Mouse (Mus musculus) intestine, postnatal 0 days (tissue): Measurements from ENCODE around the gene Gpr179. TPM values are rescaled to one million over a fixed set of nuclear protein-coding genes. Genes with fewer than 3 reads are reported as not detected.

ENCODE experiments used
- ATAC-seq: fragments of 200-750 bp; cut with Nextera tagmentation; 2 replicates; pipeline ENCODE4 v1.8.0; 2017; ENCODE audit warnings: mild to moderate bottlenecking, moderate TSS enrichment, moderate library complexity
- H3K27ac ChIP-seq: fragments of 300-500 bp; sonication (generic); 2 replicates; pipeline ENCODE4 v1.5.1; 2014; ENCODE audit warnings: mild to moderate bottlenecking, low read depth, low read length, moderate library complexity
- H3K27me3 ChIP-seq: fragments of 300-500 bp; sonication (generic); replicated peaks from 2 replicates; pipeline ENCODE4 v1.6.1; 2014; ENCODE audit warnings: low read length, mixed read lengths; ENCODE audit not compliant: control insufficient read depth, insufficient read depth
- H3K36me3 ChIP-seq: fragments of 300-500 bp; sonication (generic); 2 replicates; pipeline ENCODE4 v1.6.1; 2014; ENCODE audit warnings: mild to moderate bottlenecking, moderate library complexity; ENCODE audit not compliant: control insufficient read depth, insufficient read depth
- H3K4me1 ChIP-seq: fragments of 300-500 bp; sonication (generic); replicated peaks from 2 replicates; pipeline ENCODE4 v1.6.1; 2014; ENCODE audit warnings: antibody characterized with exemption, low read length, mixed read lengths; ENCODE audit not compliant: control insufficient read depth, insufficient read depth
- H3K4me2 ChIP-seq: fragments of 300-500 bp; sonication (generic); replicated peaks from 2 replicates; pipeline ENCODE4 v1.6.1; 2014; ENCODE audit warnings: low read depth, mild to moderate bottlenecking, moderate library complexity
- H3K4me3 ChIP-seq: fragments of 300-500 bp; sonication (generic); 2 replicates; pipeline ENCODE4 v1.5.1; 2014; ENCODE audit warnings: low read depth, low read length
- H3K9ac ChIP-seq: fragments of 300-500 bp; sonication (generic); 2 replicates; pipeline ENCODE4 v1.6.1; 2014; ENCODE audit warnings: mild to moderate bottlenecking, low read depth, low read length
- H3K9me3 ChIP-seq: fragments of 300-500 bp; sonication (generic); 2 replicates; pipeline ENCODE4 v1.6.1; 2016; ENCODE audit warnings: mixed run types; ENCODE audit not compliant: control insufficient read depth
- CTCF ChIP-seq: sonication (generic); IDR thresholded peaks from 2 replicates; pipeline ENCODE4 v1.5.1; 2016; ENCODE audit warnings: low read depth, mild to moderate bottlenecking, control low read depth, antibody characterized with exemption, moderate library complexity
- WGBS: fragments of 180-500 bp; shearing (Covaris S2); extraction: QIAGEN DNeasy Blood & Tissue Kit; methylation state at CpG from one replicate; pipeline ENCODE4 v1.1.7; 2014; 5-methylcytosine and 5-hydroxymethylcytosine counted together
- polyA plus RNA-seq: library from polyadenylated mRNA; unstranded; fragments of >200 nt; fragmentation: Nextera tagmentation; extraction: Ambion mirVana; gene quantifications from 2 replicates; pipeline ENCODE4 v1.2.1, GENCODE M21; 2015

Gene Gpr179
- polyA plus RNA-seq, 1 experiment from 2014 or later = 0.07 TPM

GRCm38 (mm10) chr11:97350035-97350434, 1.8 kb downstream of the Gpr179 start:
- Histone ChIP-seq H3K4me1 (peaks cover 3% of the 10 kb centered on the region; the same call in 1 of the 2 replicates), H3K4me2 (no peak overlapping the region), H3K36me3 (no peaks in the 10 kb centered on the region), H3K4me3 (no peak overlapping the region), H3K9me3 (no peaks in the 10 kb centered on the region), H3K27ac (peak overlapping the region; percentile 41; the same call in 1 of the 2 replicates), H3K9ac (no peak overlapping the region), H3K27me3 (no peaks in the 10 kb centered on the region)
- no peak for TF ChIP-seq CTCF
- 31% methylated on average over 2 of the region's 2 CpGs for WGBS
- peak; percentile 36; the same call in 1 of the 2 replicates for ATAC-seq

GRCm38 (mm10) chr11:97347291-97347690, 4.6 kb downstream of the Gpr179 start:
- Histone ChIP-seq H3K4me1 (peaks cover 3% of the 10 kb centered on the region; the same call in 1 of the 2 replicates), H3K36me3 (no peaks in the 10 kb centered on the region), H3K4me3 (no peak overlapping the region), H3K4me2 (no peak overlapping the region), H3K27ac (no peak overlapping the region), H3K27me3 (no peaks in the 10 kb centered on the region), H3K9me3 (no peaks in the 10 kb centered on the region), H3K9ac (no peak overlapping the region)
- WGBS = 71% methylated on average over 9 of the region's 9 CpGs
- no peak for TF ChIP-seq CTCF
- no peak for ATAC-seq

- Histone ChIP-seq H3K9ac (no peak overlapping the region), H3K36me3 (no peaks in the 10 kb centered on the region), H3K4me2 (no peak overlapping the region), H3K27ac (no peak overlapping the region), H3K4me3 (no peak overlapping the region), H3K4me1 (peaks cover 3% of the 10 kb centered on the region; the same call in 1 of the 2 replicates), H3K27me3 (no peaks in the 10 kb centered on the region), H3K9me3 (no peaks in the 10 kb centered on the region)
- 81% methylated on average over 9 of the region's 9 CpGs for WGBS
- TF ChIP-seq CTCF = no peak
- ATAC-seq = no peak
Observed at GRCm38 (mm10) chr11:97346383-97346782, 5.5 kb downstream of the Gpr179 start.

- no peak for ATAC-seq
- 53% methylated on average over 10 of the region's 10 CpGs for WGBS
- no peak overlapping the region for H3K4me2 ChIP-seq
- no peak overlapping the region for H3K27ac ChIP-seq
- H3K4me1 ChIP-seq = peaks cover 3% of the 10 kb centered on the region; the same call in 1 of the 2 replicates
- TF ChIP-seq CTCF = no peak
- no peaks in the 10 kb centered on the region for H3K9me3 ChIP-seq
- H3K27me3 ChIP-seq = no peaks in the 10 kb centered on the region
- H3K4me3 ChIP-seq = no peak overlapping the region
- no peak overlapping the region for H3K9ac ChIP-seq
- H3K36me3 ChIP-seq = no peaks in the 10 kb centered on the region
Observed at GRCm38 (mm10) chr11:97345446-97345845, 6.4 kb downstream of the Gpr179 start.

GRCm38 (mm10) chr11:97343619-97344018, 8.3 kb downstream of the Gpr179 start:
- H3K36me3 ChIP-seq = no peaks in the 10 kb centered on the region
- H3K4me1 ChIP-seq = no peaks in the 10 kb centered on the region
- 16% methylated on average over 17 of the region's 17 CpGs for WGBS
- no peak overlapping the region for H3K27ac ChIP-seq
- no peak overlapping the region; the same call in 1 of the 2 replicates for H3K9ac ChIP-seq
- H3K4me2 ChIP-seq = peak overlapping the region; percentile 49
- no peaks in the 10 kb centered on the region for H3K9me3 ChIP-seq
- peak; percentile 72 for TF ChIP-seq CTCF
- no peaks in the 10 kb centered on the region for H3K27me3 ChIP-seq
- ATAC-seq = peak; percentile 65
- H3K4me3 ChIP-seq = no peak overlapping the region

GRCm38 (mm10) chr11:97343175-97343574, 8.7 kb downstream of the Gpr179 start:
- no peak for TF ChIP-seq CTCF
- no peak for ATAC-seq
- no peak overlapping the region for H3K4me3 ChIP-seq
- H3K4me1 ChIP-seq = no peaks in the 10 kb centered on the region
- H3K9me3 ChIP-seq = no peaks in the 10 kb centered on the region
- no peak overlapping the region for H3K27ac ChIP-seq
- H3K36me3 ChIP-seq = no peaks in the 10 kb centered on the region
- H3K27me3 ChIP-seq = no peaks in the 10 kb centered on the region
- H3K4me2 ChIP-seq = peak overlapping the region; percentile 49
- no peak overlapping the region for H3K9ac ChIP-seq
- 33% methylated on average over 8 of the region's 8 CpGs for WGBS

- Histone ChIP-seq H3K4me1 (no peaks in the 10 kb centered on the region), H3K9ac (no peak overlapping the region), H3K27me3 (no peaks in the 10 kb centered on the region; the same call in 1 of the 2 replicates), H3K36me3 (no peaks in the 10 kb centered on the region), H3K4me2 (peak overlapping the region; percentile 47), H3K4me3 (no peak overlapping the region), H3K9me3 (no peaks in the 10 kb centered on the region), H3K27ac (no peak overlapping the region)
- no peak for TF ChIP-seq CTCF
- ATAC-seq = no peak
- 47% methylated on average over 17 of the region's 17 CpGs for WGBS
Observed at GRCm38 (mm10) chr11:97338977-97339315, 12.9 kb downstream of the Gpr179 start.
